Mouse (Mus musculus) lung, postnatal 0 days (tissue): ENCODE measurements around the gene Gucd1.

Experiments used
- CTCF ChIP-seq: IDR thresholded peaks from 2 replicates; pipeline ENCODE4 v1.5.1; 2016; ENCODE audit warnings: antibody characterized with exemption, mild to moderate bottlenecking
- EP300 ChIP-seq: IDR thresholded peaks from 2 replicates; pipeline ENCODE4 v1.6.1; 2016; ENCODE audit warnings: antibody characterized with exemption, mild to moderate bottlenecking, control low read depth

DNA sequence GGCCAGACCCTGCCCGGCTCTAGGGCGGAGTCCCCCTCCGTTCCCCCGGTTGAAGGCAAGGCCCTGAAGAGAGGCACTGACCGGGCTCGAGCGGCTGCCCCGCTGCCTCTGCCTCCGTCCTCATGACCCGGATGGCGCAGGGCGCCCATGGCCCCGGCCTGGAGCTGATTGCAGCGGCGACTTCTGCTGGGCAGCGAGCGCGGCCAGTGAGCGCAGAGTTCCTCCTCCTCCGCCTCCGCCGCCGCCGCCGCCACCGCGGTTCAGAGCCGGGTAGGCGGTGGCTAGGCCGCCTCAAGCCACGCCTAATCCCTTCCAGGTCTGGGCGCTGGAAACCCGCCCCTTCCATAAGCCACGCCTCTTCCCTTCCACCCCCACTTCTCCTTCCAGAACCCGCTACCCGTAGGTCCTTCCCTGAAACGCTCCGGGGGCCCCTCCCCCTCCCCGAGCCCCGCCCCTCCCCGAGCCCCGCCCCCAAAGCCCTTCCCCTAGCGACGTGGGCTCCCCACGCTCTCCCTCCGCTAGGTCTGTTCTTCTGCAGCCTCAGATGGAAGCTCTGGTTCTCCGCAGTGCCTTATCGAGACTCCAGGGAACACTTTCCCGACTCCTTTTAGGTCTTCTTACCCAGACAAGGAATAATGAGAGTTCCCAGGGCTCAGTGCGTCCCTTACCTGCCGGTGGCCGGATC lies 557 bp downstream of the Gucd1 start, which contains the start of gene Snrpd3:
- TF ChIP-seq EP300 (no peak), CTCF (no peak)
